Mouse (Mus musculus): ENCODE data around the gene Zfp217. TPM values are rescaled to one million over a fixed set of nuclear protein-coding genes. Genes with fewer than 3 reads are reported as not detected.

Zfp217 gene
- total and polyA plus RNA-seq, 2 experiments from 2014 or later = 2.1 to 10.1 TPM

DNA sequence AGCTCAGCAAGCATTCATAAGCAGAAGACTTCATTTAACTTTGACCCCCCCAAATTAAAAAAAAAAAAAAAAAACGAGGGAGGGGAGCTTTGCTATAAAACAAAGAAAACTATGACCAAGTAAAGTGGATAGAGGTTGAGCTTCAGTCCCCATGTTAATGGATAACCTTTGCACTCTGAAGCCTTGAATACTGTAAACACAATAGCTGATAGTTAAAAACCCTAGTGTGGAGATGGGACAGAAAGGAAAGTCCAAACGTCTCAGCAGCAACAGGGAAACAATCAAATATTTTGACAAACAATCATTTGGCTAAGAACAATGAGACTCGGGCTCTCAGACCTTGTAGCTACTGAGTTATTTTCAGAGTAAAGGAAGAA lies 15.2 kb downstream of the Zfp217 start:
- H3K4me1 ChIP-seq (ENCODE audit: control insufficient read depth, insufficient read depth) = peaks cover 20% of the 10 kb centered on the region
- 0% methylated on average over 3 of the region's 3 CpGs for WGBS
- H3K27ac ChIP-seq (ENCODE audit: low read depth) = peak overlapping the region; percentile 98
- no peaks in the 10 kb centered on the region for H3K9me3 ChIP-seq (replicated peaks; ENCODE audit: control insufficient read depth, low read length)
- H3K4me2 ChIP-seq (ENCODE audit: low read depth, low read length) = peak overlapping the region; percentile 80
- no peak for ATAC-seq (ENCODE audit: insufficient read depth, low read depth)
- H3K27me3 ChIP-seq (ENCODE audit: control insufficient read depth, insufficient read depth, low read length) = no peaks in the 10 kb centered on the region
- peak; percentile 50 for DNase-seq (ENCODE audit: low spot score)
- H3K36me3 ChIP-seq (replicated peaks; ENCODE audit: control insufficient read depth, insufficient read depth, low read length) = no peaks in the 10 kb centered on the region
- H3K9ac ChIP-seq (replicated peaks; ENCODE audit: low read depth, low read length) = peak overlapping the region; percentile 68
- H3K4me3 ChIP-seq (ENCODE audit: low read depth, low read length) = peak overlapping the region; percentile 98
- no peak for TF ChIP-seq EP300 (IDR thresholded peaks at IDR 0.05; ENCODE audit: low read depth)
- no peak for TF ChIP-seq CTCF (IDR thresholded peaks at IDR 0.05; ENCODE audit: low read depth)

DNA sequence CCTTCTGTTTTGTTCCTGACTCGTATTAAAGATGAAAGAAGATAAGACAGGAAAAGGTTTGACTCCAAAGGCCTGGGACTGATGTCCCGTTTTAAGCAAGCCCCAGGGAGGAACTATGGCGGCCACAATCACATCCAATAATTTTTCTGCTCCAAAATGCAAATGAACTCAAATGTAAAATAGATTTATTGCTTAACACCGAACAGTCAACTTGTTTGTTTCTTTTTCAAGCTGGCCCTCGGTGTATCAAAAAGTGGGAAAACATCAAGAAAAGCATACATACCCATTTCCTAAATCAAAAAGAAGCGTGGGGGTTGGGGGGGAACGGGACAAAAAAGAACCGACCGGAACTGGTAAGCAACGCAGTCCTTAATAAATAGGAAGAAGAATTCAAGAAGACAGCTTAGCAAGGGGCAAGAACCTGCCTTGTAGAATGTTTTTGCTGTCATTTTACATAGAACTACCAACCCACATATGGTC lies 15.9 kb downstream of the Zfp217 start:
- peak overlapping the region; percentile 80 for H3K4me2 ChIP-seq (ENCODE audit: low read depth, low read length)
- H3K27me3 ChIP-seq (ENCODE audit: control insufficient read depth, insufficient read depth, low read length) = no peaks in the 10 kb centered on the region
- H3K9ac ChIP-seq (replicated peaks; ENCODE audit: low read depth, low read length) = peak overlapping the region; percentile 97
- TF ChIP-seq EP300 (IDR thresholded peaks at IDR 0.05; ENCODE audit: low read depth) (no peak), CTCF (IDR thresholded peaks at IDR 0.05; ENCODE audit: low read depth) (no peak)
- DNase-seq (ENCODE audit: low spot score) (peak; percentile 49), ATAC-seq (ENCODE audit: insufficient read depth, low read depth) (no peak)
- peak overlapping the region; percentile 98 for H3K4me3 ChIP-seq (ENCODE audit: low read depth, low read length)
- H3K27ac ChIP-seq (ENCODE audit: low read depth) = peak overlapping the region; percentile 98
- no peaks in the 10 kb centered on the region for H3K36me3 ChIP-seq (replicated peaks; ENCODE audit: control insufficient read depth, insufficient read depth, low read length)
- WGBS = 8% methylated on average over 10 of the region's 10 CpGs
- peaks cover 27% of the 10 kb centered on the region for H3K4me1 ChIP-seq (ENCODE audit: control insufficient read depth, insufficient read depth)
- no peaks in the 10 kb centered on the region for H3K9me3 ChIP-seq (replicated peaks; ENCODE audit: control insufficient read depth, low read length)

DNA sequence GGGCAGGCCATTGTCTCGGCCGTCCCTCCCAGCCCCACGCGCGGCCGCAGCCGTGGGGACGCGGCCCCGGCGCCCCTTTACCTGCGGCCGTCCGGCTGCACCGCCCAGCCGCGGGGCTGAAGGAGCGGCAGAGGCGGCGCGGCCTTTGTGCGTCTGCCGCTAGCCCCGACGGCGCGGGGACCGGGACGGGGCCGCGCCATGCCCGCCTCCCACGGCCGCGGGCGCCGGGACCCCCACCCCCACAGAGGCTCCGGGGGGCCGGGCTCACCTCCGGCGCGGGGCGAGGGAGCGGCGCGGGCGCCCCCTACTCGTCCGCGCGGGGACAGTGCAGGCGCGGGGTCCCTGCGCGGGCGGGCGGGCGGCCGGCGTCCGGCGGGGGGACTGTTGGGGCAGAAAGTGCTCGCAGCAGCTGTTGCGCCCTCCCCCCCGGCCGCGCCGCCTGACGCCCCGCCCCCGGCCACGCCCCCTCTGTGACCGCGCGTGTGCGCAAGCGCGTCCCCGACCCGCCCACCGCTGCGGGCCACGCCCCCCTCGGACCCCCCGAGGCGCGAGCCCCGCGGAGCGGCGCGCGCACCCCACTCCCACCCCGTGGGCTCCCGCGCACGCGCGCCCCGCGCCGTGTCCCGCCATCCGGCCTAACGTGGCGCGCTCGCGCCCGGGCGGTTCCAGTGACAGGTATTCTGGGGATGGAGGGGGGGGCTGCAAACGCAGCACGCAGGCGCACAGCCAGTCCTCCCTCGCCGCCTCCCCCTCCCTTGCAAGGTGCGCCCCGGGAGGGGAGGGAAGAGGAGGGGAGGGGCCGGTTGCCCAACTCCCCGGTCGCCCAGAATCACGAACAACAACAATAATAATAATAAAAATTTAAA lies 16.9 kb downstream of the Zfp217 start:
- Histone ChIP-seq H3K4me2 (ENCODE audit: low read depth, low read length) (peak overlapping the region; percentile 80), H3K27ac (ENCODE audit: low read depth) (peak overlapping the region; percentile 98), H3K4me1 (ENCODE audit: control insufficient read depth, insufficient read depth) (peaks cover 33% of the 10 kb centered on the region), H3K27me3 (ENCODE audit: control insufficient read depth, insufficient read depth, low read length) (no peaks in the 10 kb centered on the region), H3K4me3 (ENCODE audit: low read depth, low read length) (peak overlapping the region; percentile 98), H3K9me3 (replicated peaks; ENCODE audit: control insufficient read depth, low read length) (no peaks in the 10 kb centered on the region), H3K36me3 (replicated peaks; ENCODE audit: control insufficient read depth, insufficient read depth, low read length) (no peaks in the 10 kb centered on the region), H3K9ac (replicated peaks; ENCODE audit: low read depth, low read length) (peak overlapping the region; percentile 97)
- WGBS = under 1% methylated on average over 56 of the region's 122 CpGs
- DNase-seq (ENCODE audit: low spot score) = peak; percentile 89
- peak; percentile 88 for ATAC-seq (ENCODE audit: insufficient read depth, low read depth)
- TF ChIP-seq EP300 (IDR thresholded peaks at IDR 0.05; ENCODE audit: low read depth) (no peak), CTCF (IDR thresholded peaks at IDR 0.05; ENCODE audit: low read depth) (0 out of 2 replicates have a peak, but pooled peaks have one; percentile 14)

DNA sequence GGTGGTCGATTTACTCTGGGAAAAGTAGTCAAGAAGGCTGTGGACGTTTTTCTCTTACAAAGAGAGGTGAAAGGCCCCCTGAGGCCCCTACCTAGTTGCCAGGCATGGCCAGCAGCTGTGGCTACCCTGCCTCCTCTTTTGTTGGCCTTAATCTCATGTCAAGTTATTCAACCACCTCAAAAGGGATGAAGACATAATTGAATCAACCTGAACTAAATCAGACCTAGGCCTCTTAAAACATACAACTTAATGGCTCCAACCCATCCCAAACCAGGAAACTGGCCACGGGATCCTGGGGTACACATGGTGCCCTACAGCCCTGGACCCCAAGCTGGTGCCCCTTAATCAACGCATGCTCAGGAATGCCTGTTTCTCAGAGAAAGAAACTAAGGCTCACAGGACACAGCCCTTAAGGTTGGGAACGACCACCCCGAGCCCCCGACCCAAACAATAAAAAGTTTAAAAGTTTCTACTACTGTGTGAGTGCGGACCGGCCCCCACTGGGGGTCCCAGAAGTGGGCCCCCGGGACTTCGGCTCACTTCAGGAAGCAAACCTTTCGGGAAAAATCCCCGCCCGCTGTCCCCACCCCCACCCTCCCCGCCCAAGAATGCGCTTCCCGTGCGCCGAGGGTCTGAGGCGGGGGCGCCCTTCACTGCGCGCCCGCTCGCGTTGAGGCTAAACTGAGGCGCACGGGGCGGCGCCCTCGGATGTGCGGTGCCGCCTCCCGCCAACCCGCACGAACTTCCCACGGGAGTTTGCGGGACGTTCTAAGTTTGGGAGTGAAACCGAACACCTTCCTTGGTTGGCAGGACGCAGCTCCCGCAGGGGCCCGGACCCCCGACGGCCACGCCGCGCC lies 17.8 kb downstream of the Zfp217 start:
- Histone ChIP-seq H3K27ac (ENCODE audit: low read depth) (peak overlapping the region; percentile 98), H3K4me1 (ENCODE audit: control insufficient read depth, insufficient read depth) (peaks cover 42% of the 10 kb centered on the region), H3K9me3 (replicated peaks; ENCODE audit: control insufficient read depth, low read length) (no peaks in the 10 kb centered on the region), H3K4me2 (ENCODE audit: low read depth, low read length) (peak overlapping the region; percentile 80), H3K9ac (replicated peaks; ENCODE audit: low read depth, low read length) (peak overlapping the region; percentile 97), H3K27me3 (ENCODE audit: control insufficient read depth, insufficient read depth, low read length) (no peaks in the 10 kb centered on the region), H3K36me3 (replicated peaks; ENCODE audit: control insufficient read depth, insufficient read depth, low read length) (0 out of 2 replicates have a peak, but pooled peaks cover 1% of the 10 kb centered on the region), H3K4me3 (ENCODE audit: low read depth, low read length) (peak overlapping the region; percentile 98)
- DNase-seq (ENCODE audit: low spot score) = no peak
- TF ChIP-seq EP300 (IDR thresholded peaks at IDR 0.05; ENCODE audit: low read depth) (no peak), CTCF (IDR thresholded peaks at IDR 0.05; ENCODE audit: low read depth) (no peak)
- WGBS = 2% methylated on average over 45 of the region's 48 CpGs
- peak; percentile 10 for ATAC-seq (ENCODE audit: insufficient read depth, low read depth)

DNA sequence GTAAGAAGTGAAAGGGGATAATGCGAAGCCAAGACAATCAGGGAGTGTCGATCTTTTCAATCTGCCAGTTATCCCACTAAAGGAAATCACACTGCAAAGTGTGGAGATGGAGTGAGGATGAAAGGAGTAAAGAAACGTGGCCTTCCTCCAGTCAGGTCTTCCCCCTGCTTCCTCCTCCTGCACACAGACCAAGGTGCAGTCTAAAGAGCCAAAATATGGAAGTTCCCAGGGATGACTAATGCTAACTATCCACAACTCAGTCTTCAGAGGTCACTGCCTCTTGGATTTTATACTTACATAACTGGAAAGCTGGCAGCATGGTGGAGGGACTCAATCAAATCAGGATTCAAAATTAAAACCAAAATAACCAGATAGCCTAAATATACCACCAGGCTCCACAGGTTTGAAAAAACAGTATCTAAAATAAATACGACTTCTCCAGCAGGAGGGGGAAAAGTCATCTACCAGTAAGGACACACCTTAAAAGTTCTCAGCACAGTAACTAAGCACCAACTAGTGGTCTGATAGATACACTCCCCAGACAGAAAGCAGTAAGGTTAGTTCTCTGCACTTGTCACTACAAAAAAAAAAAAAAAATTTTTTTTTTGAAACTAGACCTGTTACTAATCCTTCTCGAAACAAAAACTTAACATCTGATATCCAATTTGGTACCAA lies 18.5 kb downstream of the Zfp217 start:
- peak overlapping the region; percentile 98 for H3K4me3 ChIP-seq (ENCODE audit: low read depth, low read length)
- peak overlapping the region; percentile 98 for H3K27ac ChIP-seq (ENCODE audit: low read depth)
- no peaks in the 10 kb centered on the region for H3K9me3 ChIP-seq (replicated peaks; ENCODE audit: control insufficient read depth, low read length)
- TF ChIP-seq CTCF (IDR thresholded peaks at IDR 0.05; ENCODE audit: low read depth) (no peak), EP300 (IDR thresholded peaks at IDR 0.05; ENCODE audit: low read depth) (no peak)
- DNase-seq (ENCODE audit: low spot score) (peak; percentile 46), ATAC-seq (ENCODE audit: insufficient read depth, low read depth) (no peak)
- peak overlapping the region; percentile 97 for H3K9ac ChIP-seq (replicated peaks; ENCODE audit: low read depth, low read length)
- no peaks in the 10 kb centered on the region for H3K27me3 ChIP-seq (ENCODE audit: control insufficient read depth, insufficient read depth, low read length)
- 0 out of 2 replicates have a peak, but pooled peaks cover 4% of the 10 kb centered on the region for H3K36me3 ChIP-seq (replicated peaks; ENCODE audit: control insufficient read depth, insufficient read depth, low read length)
- WGBS = 26% methylated on average over 5 of the region's 5 CpGs
- H3K4me2 ChIP-seq (ENCODE audit: low read depth, low read length) = peak overlapping the region; percentile 80
- H3K4me1 ChIP-seq (ENCODE audit: control insufficient read depth, insufficient read depth) = peaks cover 42% of the 10 kb centered on the region

Data from heart, postnatal 0 days (tissue).